Mouse (Mus musculus): ENCODE results near the gene Ccdc51.

DNA sequence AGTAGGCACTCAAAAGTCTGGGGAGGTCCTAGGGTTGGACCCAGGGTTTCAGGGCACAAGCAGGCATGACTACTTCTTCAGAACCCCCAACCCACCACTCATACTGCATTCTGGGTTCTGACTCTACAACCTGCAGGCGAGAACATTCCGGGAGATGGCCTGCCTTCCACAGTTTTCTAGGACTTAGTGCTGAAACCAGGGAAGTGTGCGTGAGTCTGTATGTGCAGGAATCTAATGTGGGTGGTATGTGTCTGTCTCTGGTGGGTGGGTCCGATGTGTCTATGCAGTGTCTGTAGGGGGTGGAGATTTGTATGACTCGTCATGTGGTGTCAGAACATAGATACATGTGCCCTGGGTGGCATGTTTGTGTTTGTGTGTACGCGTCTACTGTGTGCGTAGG, 16.1 kb downstream of the Ccdc51 start:
- TF ChIP-seq USF1 (IDR thresholded peaks at IDR 0.05; ENCODE audit: low read depth): no peak
- no peak for TF ChIP-seq CTCF (IDR thresholded peaks at IDR 0.05; ENCODE audit: control insufficient read depth, insufficient read depth, insufficient read length)
- no peak for TF ChIP-seq MAX (IDR thresholded peaks at IDR 0.05)
- TF ChIP-seq MYOD1 (IDR thresholded peaks at IDR 0.05; ENCODE audit: control insufficient read depth, insufficient read length, low read depth): no peak
- no peak for TF ChIP-seq MYOG (IDR thresholded peaks at IDR 0.05; ENCODE audit: control insufficient read depth, extremely low read depth, insufficient read length)
- no peak for TF ChIP-seq CEBPB (IDR thresholded peaks at IDR 0.05; ENCODE audit: low read depth)
- no peak for TF ChIP-seq FOSL1 (IDR thresholded peaks at IDR 0.05; ENCODE audit: insufficient read depth, low read length, poor library complexity, severe bottlenecking)
